Mouse (Mus musculus) neural tube, embryonic 12.5 days (tissue): ENCODE measurements at regions not wholly inside any gene's neighbourhood (a gene's known extent, or its start where the extent isn't known, plus 50 kb on each side); places are given as distances from the start of the nearest gene placed in this dataset.

Experiments used
- ATAC-seq: fragments of 200-750 bp; cut with Nextera tagmentation; 2 replicates; pipeline ENCODE4 v1.8.0; 2017; ENCODE audit warnings: low read depth, mild to moderate bottlenecking, moderate TSS enrichment, moderate library complexity; ENCODE audit not compliant: low FRiP score
- H3K27ac ChIP-seq: fragments of 300-500 bp; sonication (generic); 2 replicates; pipeline ENCODE4 v1.5.1; 2016
- H3K27me3 ChIP-seq: fragments of 300-500 bp; sonication (generic); replicated peaks from 2 replicates; pipeline ENCODE4 v1.6.1; 2016; ENCODE audit warnings: mild to moderate bottlenecking
- H3K36me3 ChIP-seq: fragments of 300-500 bp; sonication (generic); 2 replicates; pipeline ENCODE4 v1.6.1; 2016; ENCODE audit warnings: mild to moderate bottlenecking
- H3K4me1 ChIP-seq: fragments of 300-500 bp; sonication (generic); 2 replicates; pipeline ENCODE4 v1.6.1; 2016
- H3K4me2 ChIP-seq: fragments of 300-500 bp; sonication (generic); replicated peaks from 2 replicates; pipeline ENCODE4 v1.6.1; 2016; ENCODE audit warnings: mild to moderate bottlenecking
- H3K4me3 ChIP-seq: fragments of 300-500 bp; sonication (generic); 2 replicates; pipeline ENCODE4 v1.5.1; 2016
- H3K9ac ChIP-seq: fragments of 300-500 bp; sonication (generic); 2 replicates; pipeline ENCODE4 v1.6.1; 2016; ENCODE audit warnings: mild to moderate bottlenecking
- H3K9me3 ChIP-seq: fragments of 300-500 bp; sonication (generic); 2 replicates; pipeline ENCODE4 v1.6.1; 2016; ENCODE audit warnings: mild to moderate bottlenecking
- WGBS: fragments of 180-500 bp; shearing (Covaris S2); methylation state at CpG from one replicate; pipeline ENCODE4 v1.1.7; 2016; 5-methylcytosine and 5-hydroxymethylcytosine counted together

GRCm38 (mm10) chr2:147789268-147789667 lies 257.5 kb downstream of the Foxa2 start:
- ATAC-seq = no peak
- Histone ChIP-seq H3K27ac (no peak overlapping the region), H3K4me2 (no peak overlapping the region), H3K4me1 (no peaks in the 10 kb centered on the region), H3K9me3 (no peaks in the 10 kb centered on the region), H3K4me3 (no peak overlapping the region), H3K36me3 (no peaks in the 10 kb centered on the region), H3K27me3 (0 out of 2 replicates have a peak, but pooled peaks cover 4% of the 10 kb centered on the region), H3K9ac (no peak overlapping the region)
- 8% methylated on average over 3 of the region's 3 CpGs for WGBS

GRCm38 (mm10) chr2:147788001-147788400 lies 258.8 kb downstream of the Foxa2 start:
- H3K9me3 ChIP-seq = no peaks in the 10 kb centered on the region
- no peak overlapping the region for H3K4me3 ChIP-seq
- WGBS = 72% methylated on average over 3 of the region's 3 CpGs
- ATAC-seq = no peak
- H3K4me2 ChIP-seq = no peak overlapping the region
- no peak overlapping the region for H3K9ac ChIP-seq
- no peaks in the 10 kb centered on the region for H3K36me3 ChIP-seq
- no peaks in the 10 kb centered on the region for H3K4me1 ChIP-seq
- H3K27me3 ChIP-seq = peaks cover 4% of the 10 kb centered on the region; the same call in 1 of the 2 replicates
- H3K27ac ChIP-seq = no peak overlapping the region

GRCm38 (mm10) chr2:147782496-147782895 lies 264.3 kb downstream of the Foxa2 start:
- no peaks in the 10 kb centered on the region for H3K4me1 ChIP-seq
- H3K9ac ChIP-seq = no peak overlapping the region
- H3K27me3 ChIP-seq = no peaks in the 10 kb centered on the region; the same call in 1 of the 2 replicates
- H3K36me3 ChIP-seq = no peaks in the 10 kb centered on the region
- H3K9me3 ChIP-seq = no peaks in the 10 kb centered on the region
- 73% methylated on average over 2 of the region's 2 CpGs for WGBS
- no peak for ATAC-seq
- H3K4me2 ChIP-seq = no peak overlapping the region
- H3K27ac ChIP-seq = no peak overlapping the region
- H3K4me3 ChIP-seq = no peak overlapping the region

- Histone ChIP-seq H3K9ac (no peak overlapping the region), H3K4me2 (no peak overlapping the region), H3K36me3 (no peaks in the 10 kb centered on the region), H3K4me1 (no peaks in the 10 kb centered on the region), H3K27ac (no peak overlapping the region), H3K4me3 (no peak overlapping the region), H3K9me3 (no peaks in the 10 kb centered on the region), H3K27me3 (no peaks in the 10 kb centered on the region)
- ATAC-seq = no peak
- WGBS = 37% methylated on average over 2 of the region's 2 CpGs
Observed at GRCm38 (mm10) chr2:147776316-147776715, 270.5 kb downstream of the Foxa2 start.

- H3K4me1 ChIP-seq = no peaks in the 10 kb centered on the region
Observed at GRCm38 (mm10) chr2:147772579-147772978, 274.2 kb downstream of the Foxa2 start.

GRCm38 (mm10) chr2:147753089-147753488 lies 293.7 kb downstream of the Foxa2 start:
- Histone ChIP-seq H3K36me3 (no peaks in the 10 kb centered on the region), H3K27me3 (no peaks in the 10 kb centered on the region), H3K4me3 (no peak overlapping the region), H3K4me1 (no peaks in the 10 kb centered on the region), H3K9ac (no peak overlapping the region), H3K4me2 (no peak overlapping the region), H3K27ac (no peak overlapping the region), H3K9me3 (no peaks in the 10 kb centered on the region)
- WGBS = 69% methylated on average over 2 of the region's 2 CpGs
- ATAC-seq = no peak

More at GRCm38 (mm10) chr2:147772579-147772978, 274.2 kb downstream of the Foxa2 start:
- 65% methylated on average over 1 of the region's 1 CpGs for WGBS
- no peaks in the 10 kb centered on the region for H3K9me3 ChIP-seq
- H3K4me2 ChIP-seq = no peak overlapping the region
- no peaks in the 10 kb centered on the region for H3K36me3 ChIP-seq
- H3K9ac ChIP-seq = no peak overlapping the region
- H3K27me3 ChIP-seq = no peaks in the 10 kb centered on the region
- ATAC-seq = no peak
- H3K4me3 ChIP-seq = no peak overlapping the region
- H3K27ac ChIP-seq = no peak overlapping the region

GRCm38 (mm10) chr2:147751831-147752230 lies 294.9 kb downstream of the Foxa2 start:
- 90% methylated on average over 3 of the region's 3 CpGs for WGBS
- ATAC-seq = no peak
- no peak overlapping the region for H3K4me2 ChIP-seq

GRCm38 (mm10) chr2:147748006-147748405 lies 298.8 kb downstream of the Foxa2 start:
- Histone ChIP-seq H3K27ac (no peak overlapping the region), H3K9ac (no peak overlapping the region), H3K4me2 (no peak overlapping the region), H3K9me3 (no peaks in the 10 kb centered on the region), H3K4me1 (no peaks in the 10 kb centered on the region), H3K27me3 (no peaks in the 10 kb centered on the region), H3K4me3 (no peak overlapping the region), H3K36me3 (no peaks in the 10 kb centered on the region)
- 37% methylated on average over 4 of the region's 4 CpGs for WGBS
- no peak for ATAC-seq

More at GRCm38 (mm10) chr2:147751831-147752230, 294.9 kb downstream of the Foxa2 start:
- H3K9ac ChIP-seq = no peak overlapping the region
- H3K27me3 ChIP-seq = no peaks in the 10 kb centered on the region
- H3K9me3 ChIP-seq = no peaks in the 10 kb centered on the region
- no peaks in the 10 kb centered on the region for H3K4me1 ChIP-seq
- no peak overlapping the region for H3K4me3 ChIP-seq
- H3K27ac ChIP-seq = no peak overlapping the region
- no peaks in the 10 kb centered on the region for H3K36me3 ChIP-seq

- Histone ChIP-seq H3K4me3 (no peak overlapping the region), H3K4me2 (no peak overlapping the region), H3K9ac (no peak overlapping the region), H3K27ac (no peak overlapping the region), H3K4me1 (no peaks in the 10 kb centered on the region), H3K27me3 (no peaks in the 10 kb centered on the region), H3K36me3 (no peaks in the 10 kb centered on the region), H3K9me3 (no peaks in the 10 kb centered on the region)
- ATAC-seq = no peak
- 94% methylated on average over 2 of the region's 2 CpGs for WGBS
Observed at GRCm38 (mm10) chr2:147743908-147744307, 302.9 kb downstream of the Foxa2 start.

GRCm38 (mm10) chr2:147738307-147738872 lies 308.4 kb downstream of the Foxa2 start:
- Histone ChIP-seq H3K27ac (no peak overlapping the region), H3K4me1 (no peaks in the 10 kb centered on the region), H3K9me3 (no peaks in the 10 kb centered on the region), H3K27me3 (no peaks in the 10 kb centered on the region), H3K4me3 (no peak overlapping the region), H3K9ac (no peak overlapping the region), H3K36me3 (no peaks in the 10 kb centered on the region), H3K4me2 (no peak overlapping the region)
- ATAC-seq = peak; percentile 44; the same call in 1 of the 2 replicates
- 40% methylated on average over 10 of the region's 10 CpGs for WGBS

- ATAC-seq = no peak
- Histone ChIP-seq H3K4me3 (no peak overlapping the region), H3K4me2 (no peak overlapping the region), H3K27ac (no peak overlapping the region), H3K9me3 (no peaks in the 10 kb centered on the region), H3K9ac (no peak overlapping the region), H3K27me3 (no peaks in the 10 kb centered on the region), H3K4me1 (no peaks in the 10 kb centered on the region), H3K36me3 (no peaks in the 10 kb centered on the region)
- 81% methylated on average over 4 of the region's 4 CpGs for WGBS
Observed at GRCm38 (mm10) chr2:147727396-147727795, 319.4 kb downstream of the Foxa2 start.

GRCm38 (mm10) chr2:147718936-147719335 lies 327.8 kb downstream of the Foxa2 start:
- ATAC-seq = no peak
- Histone ChIP-seq H3K4me1 (no peaks in the 10 kb centered on the region), H3K9me3 (no peaks in the 10 kb centered on the region), H3K4me3 (no peak overlapping the region), H3K4me2 (no peak overlapping the region), H3K27ac (no peak overlapping the region), H3K9ac (no peak overlapping the region), H3K27me3 (no peaks in the 10 kb centered on the region), H3K36me3 (no peaks in the 10 kb centered on the region)
- 88% methylated on average over 3 of the region's 3 CpGs for WGBS

- 87% methylated on average over 12 of the region's 12 CpGs for WGBS
- no peak overlapping the region for H3K9ac ChIP-seq
- ATAC-seq = no peak
- no peak overlapping the region for H3K4me3 ChIP-seq
- no peaks in the 10 kb centered on the region for H3K27me3 ChIP-seq
- no peak overlapping the region for H3K27ac ChIP-seq
- no peak overlapping the region for H3K4me2 ChIP-seq
- no peaks in the 10 kb centered on the region for H3K36me3 ChIP-seq
- H3K4me1 ChIP-seq = no peaks in the 10 kb centered on the region
- H3K9me3 ChIP-seq = no peaks in the 10 kb centered on the region
Observed at GRCm38 (mm10) chr2:147717484-147717947, 329.3 kb downstream of the Foxa2 start.
